Mouse (Mus musculus) Muller cell, postnatal 12 days (primary cell): ENCODE measurements around the gene Engase.
A peak's percentile ranks its signal among the peaks of the same experiment; 100 is the strongest.

ENCODE experiments used
- DNase-seq: peaks from one replicate; pipeline ENCODE4 v3.0.0-alpha.2; 2015; ENCODE audit errors: inconsistent ontology term

Engase gene

DNA sequence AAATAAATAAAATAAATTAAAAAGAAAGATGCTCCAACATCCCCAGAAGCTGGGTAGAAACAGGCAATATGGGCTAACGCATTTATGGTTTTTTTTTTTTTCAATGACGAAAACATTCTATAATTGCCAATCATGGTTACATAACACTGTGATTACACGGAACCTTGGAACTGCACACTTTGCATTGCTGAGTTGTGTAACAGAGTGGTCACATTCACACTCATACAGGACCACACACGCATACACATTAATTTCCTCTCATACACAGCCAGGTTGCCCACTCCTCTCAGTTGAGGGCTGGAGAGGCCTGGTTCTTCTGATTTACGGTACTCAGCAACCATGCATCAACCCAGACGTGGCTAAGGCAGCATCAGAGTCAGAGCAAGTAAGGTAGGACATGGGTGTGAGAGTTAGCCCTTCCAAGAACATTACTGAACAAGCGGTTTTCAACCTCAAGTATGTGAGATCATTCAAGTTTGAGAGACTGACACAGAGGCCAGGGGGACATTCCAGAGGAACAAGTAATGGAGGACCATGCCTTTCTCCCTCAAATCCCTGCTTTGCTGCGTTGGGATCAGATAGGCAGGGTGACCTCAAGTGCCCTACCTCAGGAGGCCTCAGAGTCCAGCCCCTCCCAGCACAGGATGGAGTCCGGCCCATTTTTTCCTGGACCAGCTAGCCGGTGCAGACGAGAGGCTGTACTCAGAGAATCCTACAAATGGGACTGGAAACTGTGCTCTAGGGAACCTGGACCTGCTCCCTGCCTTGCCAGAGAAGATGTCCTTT lies 22.6 kb upstream of the Engase start:
- no peak for DNase-seq

DNA sequence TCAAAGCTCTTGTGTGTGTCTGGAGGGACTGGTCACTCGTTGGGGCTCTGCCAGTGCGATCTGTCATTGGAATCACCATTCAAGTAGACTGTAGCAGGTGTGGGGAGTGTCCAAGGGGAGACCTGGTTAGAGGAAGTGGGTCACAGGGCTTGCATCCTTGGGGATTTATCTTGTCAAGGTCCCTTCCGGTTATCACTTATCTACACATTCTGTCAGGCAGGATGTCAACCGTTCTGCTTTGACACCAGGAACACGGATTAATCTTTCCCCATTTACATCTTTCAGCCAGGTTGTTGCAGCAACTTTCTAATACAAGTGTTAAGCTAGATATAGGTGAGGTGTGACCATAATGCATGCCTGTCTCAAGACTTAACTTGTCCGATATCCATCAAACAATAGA lies 20.8 kb upstream of the Engase start:
- DNase-seq: no peak

DNA sequence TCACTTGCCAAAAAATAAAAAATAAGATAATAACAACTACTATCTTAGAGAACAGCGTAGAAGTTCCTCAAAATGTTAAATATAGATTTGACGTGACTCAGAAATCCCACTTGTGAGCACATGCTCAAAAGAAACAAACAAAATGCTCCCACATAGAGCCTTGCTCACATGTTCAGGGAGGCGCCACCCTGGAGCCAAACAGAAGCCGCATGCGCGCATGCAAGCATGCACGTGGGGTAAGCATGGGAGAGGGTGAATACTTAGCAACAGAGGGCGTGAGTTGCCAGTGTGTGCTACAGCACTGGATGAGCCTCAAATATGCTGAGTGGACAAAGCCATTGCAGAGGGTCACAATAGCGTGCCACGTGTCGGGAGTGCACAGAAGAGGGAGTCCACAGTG lies 19.7 kb upstream of the Engase start:
- DNase-seq: no peak

DNA sequence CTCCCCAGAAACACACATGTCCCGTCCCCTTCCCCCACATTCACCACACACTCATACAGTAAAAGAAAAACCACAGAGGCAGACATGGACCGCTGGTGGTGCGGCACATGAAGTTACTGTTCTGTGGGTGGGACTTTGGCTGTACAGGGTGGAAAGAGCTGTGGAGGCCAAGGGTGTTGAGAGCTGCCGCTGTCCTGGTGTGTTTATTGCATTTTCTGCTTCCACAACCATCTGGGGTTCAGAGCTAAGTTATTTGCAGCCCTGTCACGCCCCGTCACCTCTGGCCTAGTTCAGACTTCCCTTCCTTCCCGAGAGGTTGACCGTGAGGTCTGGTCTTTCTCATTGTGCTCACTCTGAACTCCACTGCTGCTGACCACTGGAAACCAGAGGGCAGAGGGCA lies 17.6 kb upstream of the Engase start:
- DNase-seq: no peak

DNA sequence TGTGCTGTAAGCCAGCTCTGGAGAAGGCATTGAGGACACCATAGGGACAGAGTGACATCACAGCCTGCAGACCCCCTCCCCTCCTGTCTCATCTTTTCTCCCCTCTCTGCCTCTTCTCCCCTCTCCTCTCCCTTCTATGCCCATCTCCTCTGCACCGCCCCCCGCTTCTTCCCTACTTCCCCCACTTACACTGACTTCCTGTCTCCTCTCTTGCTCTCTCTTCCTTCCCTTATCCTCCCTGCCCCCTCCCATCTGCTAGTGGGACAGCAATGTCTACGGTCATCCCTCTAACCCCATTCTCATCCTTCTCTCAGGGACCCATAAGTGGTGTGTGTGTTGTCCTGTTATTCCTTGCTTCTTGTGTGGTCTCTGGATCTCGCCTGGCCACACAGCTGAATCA lies 17.1 kb upstream of the Engase start:
- no peak for DNase-seq

DNA sequence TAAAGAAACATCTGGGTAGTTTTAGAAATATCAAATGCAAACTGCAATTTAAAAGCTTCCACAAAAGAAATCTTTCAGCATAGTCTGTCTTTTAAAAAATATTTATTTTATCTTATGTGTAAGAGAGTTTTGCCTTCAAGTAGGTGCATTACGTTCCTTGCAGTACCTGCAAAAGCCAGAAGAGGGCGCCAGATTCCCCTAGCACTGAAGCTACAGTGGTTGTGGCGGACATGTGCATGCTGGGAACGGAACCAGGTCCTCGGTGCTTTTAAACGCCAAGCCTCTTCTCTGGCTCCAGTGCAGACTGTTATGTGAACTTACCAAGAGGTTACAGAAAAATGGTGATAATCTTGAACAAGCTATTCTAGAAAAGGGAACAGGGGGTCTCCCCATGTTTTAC lies 16.3 kb upstream of the Engase start:
- no peak for DNase-seq

DNA sequence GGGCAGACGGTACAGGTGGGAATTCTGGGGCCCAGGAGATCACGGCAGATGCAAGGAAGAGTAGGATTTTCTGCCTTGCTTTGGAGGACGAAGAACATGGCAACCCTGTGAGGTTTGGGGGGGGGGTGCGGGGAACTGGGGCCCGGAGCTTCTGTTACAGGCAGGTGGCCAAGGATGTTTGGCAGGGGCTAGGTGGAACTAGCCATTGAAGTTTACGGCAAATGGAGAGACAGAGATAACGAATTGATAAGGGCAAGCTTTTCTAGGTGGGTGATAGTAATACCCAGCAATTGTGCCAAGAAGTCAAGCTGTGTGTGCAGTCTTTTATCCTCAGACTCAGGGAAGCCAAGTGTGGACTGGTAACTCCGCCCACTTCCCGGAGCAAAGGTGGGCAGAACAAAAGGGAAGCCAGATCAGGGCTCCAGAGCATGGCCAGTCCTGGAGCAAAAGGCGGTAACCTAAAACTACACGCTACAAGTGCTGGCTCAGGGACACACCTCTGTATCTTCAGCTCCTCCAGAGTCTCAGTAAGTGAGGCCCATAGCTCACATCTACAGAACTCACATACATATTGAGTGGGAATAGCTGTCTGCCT lies 9.1 kb upstream of the Engase start:
- no peak for DNase-seq

DNA sequence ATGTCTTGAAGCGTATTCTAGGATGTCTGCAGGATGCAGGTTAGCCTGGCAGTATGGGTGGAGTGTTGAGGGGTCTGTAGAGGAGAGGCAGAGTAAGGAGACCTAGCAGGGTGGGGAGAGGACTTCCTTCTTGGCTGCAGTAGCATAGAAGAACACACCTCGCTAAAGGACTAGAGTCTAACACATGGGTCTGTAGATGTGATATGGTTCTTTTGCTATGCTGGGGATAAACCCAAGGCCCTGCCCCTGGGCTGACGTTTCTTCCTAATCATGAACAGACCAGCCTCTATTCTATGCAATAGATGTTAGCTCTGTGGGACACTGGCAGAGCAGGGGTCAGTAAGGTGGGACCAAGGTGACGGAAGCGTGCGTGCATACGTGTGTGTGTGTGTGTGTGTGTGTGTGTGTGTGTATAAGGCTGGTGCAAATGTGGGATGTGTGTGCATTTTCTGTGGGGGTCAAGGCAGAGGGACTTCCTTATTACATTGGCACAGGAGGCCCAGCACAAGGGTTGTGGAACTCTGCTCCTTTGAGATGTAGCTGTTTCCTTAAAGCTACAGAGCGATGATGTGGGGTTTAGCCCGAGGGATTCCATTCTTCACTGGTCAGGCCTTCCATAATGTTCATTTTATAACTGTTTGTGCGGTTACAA lies 7.0 kb upstream of the Engase start:
- DNase-seq: no peak

DNA sequence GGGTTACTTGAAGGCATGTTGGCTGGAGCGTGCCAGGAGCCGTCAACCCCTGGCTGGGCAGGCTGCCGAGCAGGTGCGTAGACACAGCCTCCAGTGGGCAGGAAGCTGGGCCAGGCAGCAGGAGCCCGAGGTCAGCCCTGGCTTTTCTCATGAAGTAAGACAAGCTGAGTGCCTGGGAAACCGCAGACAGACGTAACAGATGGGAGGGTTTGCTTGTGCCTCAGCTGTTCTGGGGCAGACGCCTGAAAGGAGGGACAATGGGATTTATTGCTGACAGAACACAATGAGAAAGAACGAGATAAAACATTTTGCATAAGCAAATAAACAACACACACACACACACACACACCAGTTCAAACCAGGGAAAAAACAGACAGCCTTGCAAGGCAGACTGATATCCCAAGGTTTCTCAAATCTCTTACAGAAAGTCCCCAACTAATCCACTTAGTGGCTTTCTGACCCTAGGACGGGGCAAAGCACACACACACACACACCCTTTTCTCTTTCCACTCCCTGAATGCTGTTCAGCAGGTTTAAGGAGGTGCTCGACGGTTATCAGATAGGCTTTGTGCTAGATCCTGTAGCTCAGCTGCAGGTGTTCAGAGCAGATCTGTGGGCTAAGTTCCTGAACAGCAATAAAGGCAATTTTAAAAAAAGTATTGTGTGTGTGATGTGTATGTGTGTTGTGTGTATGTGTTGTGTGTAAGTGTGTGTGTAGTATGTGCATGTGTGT lies 6.2 kb upstream of the Engase start:
- DNase-seq: peak; percentile 42

DNA sequence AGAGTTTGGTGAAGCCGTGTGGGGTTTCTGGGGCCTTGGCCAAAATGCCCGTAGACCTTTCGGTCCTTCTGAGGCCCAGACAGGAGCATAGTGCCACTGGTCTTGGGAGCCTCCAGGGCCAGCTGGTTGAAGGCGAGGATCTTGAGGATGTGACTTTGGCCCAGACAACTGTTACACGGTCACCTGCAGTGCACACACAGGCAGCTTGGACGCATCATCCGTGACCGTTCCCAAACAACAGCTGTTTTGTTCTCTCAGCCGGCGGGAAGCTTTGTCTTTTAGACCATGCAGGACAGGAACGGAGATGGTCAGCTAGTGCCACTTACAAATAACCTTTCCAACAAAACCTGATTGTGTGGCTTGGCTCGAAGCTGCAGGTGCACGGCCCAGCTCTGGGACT lies 5.0 kb upstream of the Engase start:
- no peak for DNase-seq

DNA sequence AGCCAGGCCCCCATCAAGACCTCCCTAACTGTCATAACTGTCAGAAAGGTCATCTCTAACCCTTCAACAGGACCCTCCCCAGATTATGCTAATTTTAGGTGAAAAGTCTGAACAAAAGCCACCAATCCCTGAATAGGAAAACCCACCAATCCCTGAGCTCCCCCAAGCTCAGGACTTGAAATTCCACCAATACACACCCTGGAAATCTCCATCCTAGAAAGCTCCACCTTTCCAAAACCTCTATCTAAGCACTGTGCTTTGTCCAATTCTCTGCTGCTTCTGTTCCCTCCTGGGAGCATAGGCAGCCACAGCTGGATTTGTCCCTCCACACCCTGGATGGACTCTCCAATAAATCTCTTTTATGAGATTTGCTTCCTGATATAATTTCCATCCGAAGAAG lies 3.5 kb upstream of the Engase start:
- no peak for DNase-seq

DNA sequence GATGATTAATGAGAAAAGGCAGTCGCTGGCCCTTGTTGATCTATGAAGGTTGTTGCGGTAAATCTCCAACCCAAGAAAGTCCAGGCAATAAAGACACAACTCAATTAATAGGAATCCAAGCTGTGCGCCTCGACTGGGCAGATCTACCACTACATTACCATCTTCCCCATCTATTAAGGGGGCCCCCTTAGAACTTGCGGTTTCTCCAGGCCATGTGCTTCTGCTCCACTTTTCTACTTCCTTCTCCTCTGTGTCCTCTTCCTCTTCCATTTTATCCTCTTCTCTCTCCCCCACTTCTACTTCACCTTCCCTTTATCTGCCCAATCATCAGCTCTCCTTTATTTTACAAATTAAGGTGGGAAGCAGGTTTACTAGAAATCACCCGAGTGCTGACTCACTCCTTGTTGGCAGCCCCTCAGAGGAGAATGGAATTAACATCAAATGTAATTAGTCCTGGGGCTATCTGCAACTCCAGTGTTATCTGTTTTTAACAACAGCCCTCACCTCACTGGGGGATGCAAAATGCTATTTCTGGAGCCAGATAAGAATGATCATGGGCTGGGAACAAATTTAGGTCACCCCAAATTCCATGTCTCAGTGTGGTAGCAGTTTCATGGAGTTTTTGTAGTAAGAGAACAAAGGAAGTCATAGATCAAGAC lies 2.7 kb upstream of the Engase start:
- DNase-seq: no peak

DNA sequence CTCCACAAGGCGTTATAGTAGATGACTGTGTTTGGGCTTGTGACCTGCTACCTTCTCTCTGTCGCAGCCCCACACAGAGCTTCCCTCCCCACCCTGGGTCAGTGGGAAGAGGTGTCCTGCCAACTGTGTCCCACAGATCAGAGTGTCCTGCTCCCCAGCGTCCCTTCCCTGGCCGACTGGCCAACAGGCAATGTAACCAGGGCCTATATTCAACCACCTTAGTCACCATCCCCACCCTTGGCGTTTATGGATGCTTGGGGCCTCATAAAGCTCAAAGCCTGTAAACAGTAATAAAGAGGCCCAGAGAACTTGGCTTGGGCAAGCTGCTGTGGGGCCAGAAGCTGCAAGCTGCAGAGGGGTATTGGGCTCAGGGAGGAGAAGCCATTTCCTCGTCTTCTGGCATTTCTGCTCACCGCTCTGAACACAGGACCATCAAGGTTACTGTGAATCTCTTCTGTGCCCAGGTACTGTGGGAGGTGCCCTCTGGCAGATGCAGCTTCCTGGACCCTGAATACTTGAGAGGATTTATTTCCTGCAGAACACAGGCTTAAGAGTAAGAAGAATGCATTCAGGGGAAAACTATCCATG lies 1.0 kb upstream of the Engase start:
- no peak for DNase-seq

DNA sequence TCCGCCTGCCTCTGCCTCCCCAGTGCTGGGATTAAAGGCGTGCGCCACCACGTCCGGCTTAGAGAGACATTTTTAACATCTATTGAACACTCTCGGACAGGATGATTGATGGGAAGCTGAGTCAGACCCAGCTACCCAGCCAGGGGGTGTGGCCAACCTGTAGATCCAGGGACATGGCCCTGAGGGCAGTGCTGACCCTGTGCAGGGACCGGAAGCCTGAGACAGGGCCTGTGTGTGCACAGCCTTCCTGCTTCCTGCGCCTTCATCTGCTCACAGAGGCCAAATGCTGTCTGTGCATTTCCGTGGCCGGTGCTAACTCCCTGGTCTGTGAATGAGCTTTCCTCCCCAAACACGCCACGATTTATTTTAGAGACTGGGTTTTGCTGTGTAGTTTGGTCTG lies 3.1 kb downstream of the Engase start:
- no peak for DNase-seq

DNA sequence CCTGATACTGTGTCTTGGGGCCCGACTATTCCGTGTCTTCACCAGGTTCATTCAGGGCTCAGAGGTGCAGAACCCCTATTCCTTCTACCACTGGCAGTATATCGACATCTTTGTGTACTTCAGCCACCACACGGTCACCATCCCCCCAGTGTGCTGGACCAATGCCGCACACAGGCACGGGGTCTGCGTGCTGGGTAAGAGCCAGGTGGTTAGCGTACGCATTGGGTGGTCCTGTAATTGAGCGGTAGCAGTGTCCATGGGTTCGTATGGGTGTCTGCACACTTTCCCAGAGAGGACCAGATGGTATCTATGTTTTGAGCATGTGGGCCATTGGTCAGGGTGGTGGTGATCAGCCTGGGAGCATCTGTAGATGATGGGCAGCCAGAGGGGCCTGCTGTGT lies 4.6 kb downstream of the Engase start:
- DNase-seq: no peak

DNA sequence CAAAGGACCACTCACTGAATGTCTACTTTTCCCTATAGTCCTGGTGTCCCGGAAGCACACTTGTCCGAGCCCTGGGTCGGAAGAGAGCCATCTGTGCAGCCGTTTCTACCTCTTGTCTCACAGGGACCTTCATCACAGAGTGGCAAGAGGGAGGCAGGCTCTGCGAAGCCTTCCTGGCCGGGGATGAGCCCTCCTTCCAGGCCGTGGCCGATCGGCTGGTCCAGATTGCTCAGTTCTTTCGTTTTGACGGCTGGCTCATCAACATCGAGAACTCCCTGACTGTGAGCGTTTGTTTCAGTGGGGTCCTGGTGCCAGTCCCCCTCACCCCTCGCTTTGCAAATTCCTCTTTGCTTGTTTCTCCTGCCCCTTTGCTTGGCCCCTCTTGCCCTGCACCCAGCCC lies 5.1 kb downstream of the Engase start:
- DNase-seq: no peak

DNA sequence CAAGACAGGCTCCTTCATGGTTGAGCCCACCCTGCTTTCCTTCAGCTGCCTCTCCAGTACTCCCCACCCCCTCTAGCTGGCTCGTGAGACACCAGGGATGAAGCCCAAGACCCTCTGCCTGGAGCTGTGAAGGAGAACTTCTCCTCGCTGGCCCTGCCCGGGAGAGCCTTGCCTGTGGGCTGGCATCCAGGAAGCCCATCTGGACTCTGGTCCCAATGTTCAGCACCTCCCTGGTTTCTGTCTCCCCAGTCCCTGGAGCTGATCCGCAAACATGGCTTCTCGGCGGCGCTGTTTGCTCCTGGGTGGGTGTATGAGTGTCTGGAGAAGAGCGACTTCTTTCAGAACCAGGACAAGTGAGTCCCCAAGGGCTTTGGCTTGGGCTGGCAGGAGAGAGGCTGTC lies 7.5 kb downstream of the Engase start:
- DNase-seq: no peak

DNA sequence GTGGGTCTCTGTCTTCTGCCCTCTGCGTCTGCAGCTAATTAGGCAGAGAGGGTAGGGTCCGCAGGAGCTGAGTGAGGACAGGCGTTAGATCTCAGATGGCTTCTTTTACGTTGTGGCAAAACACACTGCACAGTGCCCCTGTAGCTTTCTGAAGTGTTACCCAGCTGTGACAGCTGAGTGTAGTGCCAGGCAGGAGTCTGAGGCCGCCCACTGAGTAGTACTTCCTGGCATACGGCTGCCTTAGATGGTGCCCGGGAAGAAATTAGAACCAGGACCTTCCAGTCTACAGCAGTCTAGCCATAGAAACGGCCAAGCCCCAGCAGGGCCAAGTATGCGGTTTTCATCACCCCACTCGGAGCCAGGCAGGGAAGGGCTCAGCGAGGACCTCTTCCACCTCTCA lies 8.7 kb downstream of the Engase start:
- no peak for DNase-seq

DNA sequence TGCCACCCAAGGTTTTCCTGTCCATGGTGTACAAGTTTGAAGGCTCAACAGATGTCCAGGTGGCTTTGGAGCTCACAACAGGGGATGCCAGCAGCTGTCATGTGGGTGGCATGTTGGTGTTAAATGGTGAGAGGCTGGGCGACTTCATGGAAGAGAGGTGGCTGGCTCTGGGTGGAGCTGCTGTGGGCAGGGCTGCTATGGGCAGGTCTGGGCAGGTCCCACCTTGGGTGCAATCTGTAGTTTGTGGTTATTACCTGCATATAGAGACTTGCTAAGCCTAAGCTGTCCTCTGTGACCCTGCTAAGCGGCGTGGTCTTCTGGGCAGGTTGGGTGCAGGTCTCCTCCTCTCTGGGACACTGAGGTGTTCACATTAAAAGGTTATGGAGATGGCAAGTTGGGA lies 9.2 kb downstream of the Engase start:
- no peak for DNase-seq

DNA sequence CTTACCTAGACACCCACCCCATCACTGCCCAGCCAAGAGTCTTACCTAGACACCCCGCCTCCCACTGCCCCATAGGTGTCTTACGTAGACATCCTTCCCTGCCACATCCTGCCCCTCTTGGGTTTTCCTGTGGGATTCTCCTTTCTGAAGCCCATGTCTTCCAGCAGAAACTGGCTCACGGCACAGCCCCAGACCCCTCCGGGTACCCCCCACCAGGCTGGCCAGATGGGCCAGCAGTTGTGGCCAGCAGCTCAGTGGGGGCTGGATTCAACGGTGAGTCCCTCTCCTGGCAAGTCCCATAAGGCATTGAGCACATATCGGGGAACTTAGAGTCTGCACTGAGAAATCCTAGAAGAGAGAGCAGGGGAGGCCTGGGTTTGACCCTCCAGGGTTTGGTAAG lies 9.7 kb downstream of the Engase start:
- no peak for DNase-seq

DNA sequence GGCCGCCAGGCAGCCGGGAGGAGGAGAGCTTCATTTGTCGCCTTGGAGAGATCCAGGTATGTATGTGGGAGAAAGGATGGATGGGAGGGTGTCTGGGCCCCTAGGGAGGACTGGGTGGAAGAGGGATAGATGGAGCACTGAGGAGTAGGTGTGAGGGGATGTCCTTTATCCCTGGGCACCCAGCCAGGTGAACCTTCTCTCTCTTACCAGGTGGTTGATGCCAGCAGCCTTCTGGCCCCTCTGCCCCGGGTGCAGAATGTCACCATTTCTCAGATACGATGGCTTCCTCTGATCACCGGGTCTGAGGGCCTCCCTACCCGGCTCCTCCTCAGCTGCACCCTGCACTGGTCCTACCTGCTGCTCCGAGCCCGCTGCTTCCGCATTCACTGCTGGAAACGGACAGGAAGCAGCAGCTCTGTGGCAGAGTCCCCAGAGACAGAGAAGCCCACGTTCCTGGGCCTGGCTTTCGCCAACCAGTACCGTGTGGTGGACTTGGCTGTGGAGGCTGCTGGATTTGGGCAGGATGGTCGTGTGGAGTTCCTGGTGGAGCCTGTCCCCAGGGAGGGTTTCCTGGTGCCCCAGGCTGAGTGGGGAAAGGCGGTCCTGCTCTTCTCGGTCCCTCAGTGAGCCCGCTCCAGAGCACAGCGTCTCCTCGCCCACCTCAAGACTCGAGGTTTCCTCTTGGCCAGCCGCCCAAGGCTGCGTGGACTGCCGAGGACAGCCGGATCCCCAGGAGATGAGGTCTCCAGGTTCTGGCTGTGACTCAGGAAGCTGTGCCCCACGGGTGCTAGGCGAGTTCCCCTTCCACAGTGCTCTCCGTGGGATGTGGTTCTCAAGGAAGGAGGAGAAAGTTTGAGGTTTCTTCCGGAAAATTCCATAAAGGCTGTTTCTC lies 10.5 kb downstream of the Engase start:
- DNase-seq: no peak
